In genomic region chr3:88465127-88465526, GRCm38 (mm10) we compare ENCODE assay signal across 26 mouse cellular contexts. TPM values are rescaled to one million over a fixed set of nuclear protein-coding genes. Genes with fewer than 3 reads are reported as not detected.
DNase-seq lines count a peak whose midpoint lies in the region; ATAC-seq and TF ChIP-seq lines count a peak whose summit lies in the region.
"Had no signal": no experiment of that assay in that cellular context is flagged by ENCODE, and none has a peak within 500 bp of the region (broad histone marks: within the 10 kb centered on the region; RNA-seq: fewer than 3 reads in every experiment).

No protein-coding gene starts in this region.

- H3K4me2 ChIP-seq in limb, embryonic 13.5 days (replicated peaks): no peak overlapping the region
- H3K4me2 ChIP-seq in forebrain, embryonic 11.5 days (ENCODE audit: low read depth, low read length, severe bottlenecking): no peak overlapping the region
- H3K4me2 ChIP-seq in stomach, postnatal 0 days (replicated peaks; ENCODE audit: low read depth): no peak overlapping the region
- H3K4me2 ChIP-seq: embryonic facial prominence, embryonic 15.5 days; forebrain, embryonic 12.5 days; hindbrain, embryonic 12.5 days; lung, embryonic 15.5 days; neural tube, embryonic 15.5 days had no signal

- ATAC-seq in limb, embryonic 13.5 days (ENCODE audit: low FRiP score, low read depth): no peak
- ATAC-seq in megakaryocyte, adult 5-6 weeks (ENCODE audit: poor library complexity, severe bottlenecking): peak; percentile 82
- no peak for ATAC-seq in forebrain, embryonic 11.5 days (replicated peaks; ENCODE audit: low FRiP score)
- no peak for ATAC-seq in stomach, postnatal 0 days (ENCODE audit: low FRiP score, low TSS enrichment)
- ATAC-seq: inflammation-experienced regulatory T-cells, adult 6 months had no signal

- TF ChIP-seq POLR2A in bone marrow, adult 2 months (IDR thresholded peaks at IDR 0.05; ENCODE audit: borderline replicate concordance, control insufficient read depth, low read depth, low read length): no peak

- DNase-seq in limb, embryonic 10.5 days (ENCODE audit: low spot score): no peak
- peak; percentile 92 for DNase-seq in 3T3-L1 (ENCODE audit: low read depth, low spot score)
- no peak for DNase-seq in forebrain, embryonic 11.5 days (ENCODE audit: low spot score)
- DNase-seq in stomach, postnatal 0 days (ENCODE audit: low spot score): no peak
- no peak for DNase-seq in adrenal gland, adult 18-20 months (ENCODE audit: low spot score in 2 of 2)
- DNase-seq: adrenal gland, adult 8-10 months; cerebellum, adult 9-11 months; embryo, embryonic 11 days; gastrocnemius, postnatal 14 days; heart, postnatal 10 days; kidney, adult 9 months; layer of hippocampus, postnatal 36 days; left cerebral cortex, postnatal 4 days; right cerebral cortex, postnatal 4 days; thymus, postnatal 36 days had no signal

- WGBS in limb, embryonic 13.5 days: 86% methylated on average over 2 of the region's 2 CpGs
- WGBS in limb, embryonic 10.5 days: 79% methylated on average over 2 of the region's 2 CpGs
- WGBS in bone marrow, adult 2 months: 39% methylated on average over 2 of the region's 2 CpGs
- 84% methylated on average over 2 of the region's 2 CpGs for WGBS in forebrain, embryonic 11.5 days
- 68% methylated on average over 2 of the region's 2 CpGs for WGBS in stomach, postnatal 0 days

- H3K27me3 ChIP-seq in limb, embryonic 13.5 days: 0 out of 2 replicates have a peak, but pooled peaks cover 6% of the 10 kb centered on the region
- H3K27me3 ChIP-seq in limb, embryonic 10.5 days (ENCODE audit: low read depth, poor library complexity, severe bottlenecking): peaks cover 21% of the 10 kb centered on the region
- no peaks in the 10 kb centered on the region for H3K27me3 ChIP-seq in forebrain, embryonic 11.5 days (ENCODE audit: control insufficient read depth, insufficient read depth, low read length)
- no peaks in the 10 kb centered on the region for H3K27me3 ChIP-seq in stomach, postnatal 0 days (ENCODE audit: control insufficient read depth, insufficient read depth, low read length)
- H3K27me3 ChIP-seq: embryonic facial prominence, embryonic 15.5 days had no signal

- H3K4me3 ChIP-seq in limb, embryonic 13.5 days: no peak overlapping the region
- H3K4me3 ChIP-seq in limb, embryonic 10.5 days: no peak overlapping the region
- no peak overlapping the region for H3K4me3 ChIP-seq in bone marrow, adult 2 months (replicated peaks; ENCODE audit: control insufficient read depth, low read depth, low read length)
- no peak overlapping the region for H3K4me3 ChIP-seq in forebrain, embryonic 11.5 days (ENCODE audit: low read depth, low read length)
- no peak overlapping the region for H3K4me3 ChIP-seq in stomach, postnatal 0 days (ENCODE audit: low read depth, low read length)
- H3K4me3 ChIP-seq: embryonic facial prominence, embryonic 15.5 days; forebrain, embryonic 12.5 days; heart, embryonic 10.5 days; hindbrain, embryonic 12.5 days; lung, embryonic 15.5 days; midbrain, embryonic 10.5 days; neural tube, embryonic 15.5 days had no signal

- H3K36me3 ChIP-seq in limb, embryonic 13.5 days: no peaks in the 10 kb centered on the region
- H3K36me3 ChIP-seq in limb, embryonic 10.5 days: no peaks in the 10 kb centered on the region
- H3K36me3 ChIP-seq in forebrain, embryonic 11.5 days (ENCODE audit: control insufficient read depth, insufficient read depth, low read length): no peaks in the 10 kb centered on the region
- H3K36me3 ChIP-seq in stomach, postnatal 0 days (ENCODE audit: control insufficient read depth, insufficient read depth, low read length): no peaks in the 10 kb centered on the region
- H3K36me3 ChIP-seq: embryonic facial prominence, embryonic 15.5 days; forebrain, embryonic 12.5 days; heart, embryonic 10.5 days; hindbrain, embryonic 12.5 days; lung, embryonic 15.5 days; midbrain, embryonic 10.5 days; neural tube, embryonic 15.5 days had no signal

- TF ChIP-seq CTCF in bone marrow, adult 2 months (IDR thresholded peaks at IDR 0.05; ENCODE audit: control insufficient read depth, insufficient read depth, low read length): no peak
- no peak for TF ChIP-seq CTCF in stomach, postnatal 0 days (IDR thresholded peaks at IDR 0.05; ENCODE audit: low read depth)

- peak overlapping the region; percentile 25; the same call in 1 of the 2 replicates for H3K9ac ChIP-seq in limb, embryonic 13.5 days
- no peak overlapping the region for H3K9ac ChIP-seq in forebrain, embryonic 11.5 days (ENCODE audit: low read length)
- H3K9ac ChIP-seq in stomach, postnatal 0 days (ENCODE audit: low read length): no peak overlapping the region
- H3K9ac ChIP-seq: embryonic facial prominence, embryonic 15.5 days; forebrain, embryonic 12.5 days; hindbrain, embryonic 12.5 days; lung, embryonic 15.5 days; neural tube, embryonic 15.5 days had no signal

- no peak overlapping the region for H3K27ac ChIP-seq in limb, embryonic 13.5 days
- H3K27ac ChIP-seq in limb, embryonic 10.5 days: no peak overlapping the region
- H3K27ac ChIP-seq in bone marrow, adult 2 months (ENCODE audit: control insufficient read depth, insufficient read depth, low read depth, low read length, poor library complexity): peak overlapping the region; percentile 83
- H3K27ac ChIP-seq in forebrain, embryonic 11.5 days (ENCODE audit: low read depth, low read length): no peak overlapping the region
- no peak overlapping the region for H3K27ac ChIP-seq in stomach, postnatal 0 days (replicated peaks)
- H3K27ac ChIP-seq: embryonic facial prominence, embryonic 15.5 days; forebrain, embryonic 12.5 days; heart, embryonic 10.5 days; hindbrain, embryonic 12.5 days; lung, embryonic 15.5 days; midbrain, embryonic 10.5 days; neural tube, embryonic 15.5 days had no signal

- no peak for TF ChIP-seq EP300 in stomach, postnatal 0 days (optimal IDR thresholded peaks at IDR 0.05)

- H3K9me3 ChIP-seq in limb, embryonic 13.5 days: 0 out of 2 replicates have a peak, but pooled peaks cover 8% of the 10 kb centered on the region
- H3K9me3 ChIP-seq in limb, embryonic 10.5 days (replicated peaks): no peaks in the 10 kb centered on the region
- H3K9me3 ChIP-seq in forebrain, embryonic 11.5 days (ENCODE audit: control insufficient read depth, low read length): no peaks in the 10 kb centered on the region
- H3K9me3 ChIP-seq in stomach, postnatal 0 days (ENCODE audit: control insufficient read depth, low read length): no peaks in the 10 kb centered on the region
- H3K9me3 ChIP-seq: embryonic facial prominence, embryonic 15.5 days; forebrain, embryonic 12.5 days; heart, embryonic 10.5 days; hindbrain, embryonic 12.5 days; lung, embryonic 15.5 days; midbrain, embryonic 10.5 days; neural tube, embryonic 15.5 days had no signal

- H3K4me1 ChIP-seq in limb, embryonic 13.5 days: peaks cover 16% of the 10 kb centered on the region
- H3K4me1 ChIP-seq in limb, embryonic 10.5 days: peaks cover 16% of the 10 kb centered on the region
- H3K4me1 ChIP-seq in bone marrow, adult 2 months (ENCODE audit: control insufficient read depth, insufficient read depth, low read length): peaks cover 6% of the 10 kb centered on the region
- no peaks in the 10 kb centered on the region for H3K4me1 ChIP-seq in forebrain, embryonic 11.5 days (replicated peaks; ENCODE audit: control insufficient read depth, insufficient read depth, low read length)
- H3K4me1 ChIP-seq in stomach, postnatal 0 days (replicated peaks; ENCODE audit: control insufficient read depth, insufficient read depth): no peaks in the 10 kb centered on the region

RNA-seq across cellular contexts. Expression of gene Sema4a, which starts 4.1 kb away (rescaled TPM):
- 7.9 and 9.9 TPM in 2 replicates for polyA plus RNA-seq in limb, embryonic 13.5 days (2015; fragmentation: Nextera tagmentation; extraction: Ambion mirVana)
- 4.7 and 6.7 TPM in 2 replicates for polyA plus RNA-seq in limb, embryonic 10.5 days (2016; fragmentation: Nextera tagmentation; extraction: Ambion mirVana)
- 43.9 and 131 TPM in 2 replicates for polyA plus RNA-seq in bone marrow, adult 2 months (2011; ENCODE audit: insufficient read depth, insufficient read length, low replicate concordance, missing spikeins)
- 171 and 181 TPM in 2 replicates for total RNA-seq in megakaryocyte, adult 5-6 weeks (2015)
- 164 and 167 TPM in 2 replicates for total RNA-seq in megakaryocyte, adult 5-6 weeks (2017)
- 9.3 and 10.3 TPM in 2 replicates for polyA plus RNA-seq in forebrain, embryonic 11.5 days (2014; fragmentation: Nextera tagmentation; extraction: Ambion mirVana)
- polyA plus RNA-seq in stomach, postnatal 0 days (2015; fragmentation: Nextera tagmentation; extraction: Ambion mirVana): 27.9 and 32.7 TPM in 2 replicates
- 10 to 100 TPM; 12.6 to 23.6 TPM for total RNA-seq in adrenal gland, adult 18-20 months (2021)

RNA-seq across cellular contexts. Expression of gene Slc25a44, which starts 40.2 kb away (rescaled TPM):
- polyA plus RNA-seq in limb, embryonic 13.5 days (2015; fragmentation: Nextera tagmentation; extraction: Ambion mirVana): 17.3 and 18.3 TPM in 2 replicates
- 16.7 and 18.0 TPM in 2 replicates for polyA plus RNA-seq in limb, embryonic 10.5 days (2016; fragmentation: Nextera tagmentation; extraction: Ambion mirVana)
- 15.7 and 17.4 TPM in 2 replicates for polyA plus RNA-seq in bone marrow, adult 2 months (2011; ENCODE audit: insufficient read depth, insufficient read length, low replicate concordance, missing spikeins)
- total RNA-seq in megakaryocyte, adult 5-6 weeks (2015): 11.4 and 11.6 TPM in 2 replicates
- total RNA-seq in megakaryocyte, adult 5-6 weeks (2017): 17.4 and 18.7 TPM in 2 replicates
- polyA plus RNA-seq in forebrain, embryonic 11.5 days (2014; fragmentation: Nextera tagmentation; extraction: Ambion mirVana): 22.6 and 23.1 TPM in 2 replicates
- 9.7 and 9.8 TPM in 2 replicates for polyA plus RNA-seq in stomach, postnatal 0 days (2015; fragmentation: Nextera tagmentation; extraction: Ambion mirVana)
- total RNA-seq in adrenal gland, adult 18-20 months (2021): 10 to 100 TPM; 56.0 to 66.6 TPM

RNA-seq across cellular contexts. Expression of gene Lmna, which starts 44.6 kb away (rescaled TPM):
- 174 and 183 TPM in 2 replicates for polyA plus RNA-seq in limb, embryonic 13.5 days (2015; fragmentation: Nextera tagmentation; extraction: Ambion mirVana)
- polyA plus RNA-seq in limb, embryonic 10.5 days (2016; fragmentation: Nextera tagmentation; extraction: Ambion mirVana): 9.2 and 14.5 TPM in 2 replicates
- 58.9 and 69.6 TPM in 2 replicates for polyA plus RNA-seq in bone marrow, adult 2 months (2011; ENCODE audit: insufficient read depth, insufficient read length, low replicate concordance, missing spikeins)
- total RNA-seq in megakaryocyte, adult 5-6 weeks (2015): 1.5 and 1.9 TPM in 2 replicates
- 2.5 and 4.5 TPM in 2 replicates for total RNA-seq in megakaryocyte, adult 5-6 weeks (2017)
- polyA plus RNA-seq in forebrain, embryonic 11.5 days (2014; fragmentation: Nextera tagmentation; extraction: Ambion mirVana): 19.4 and 20.4 TPM in 2 replicates
- polyA plus RNA-seq in stomach, postnatal 0 days (2015; fragmentation: Nextera tagmentation; extraction: Ambion mirVana): 250 and 267 TPM in 2 replicates
- total RNA-seq in adrenal gland, adult 18-20 months (2021): 100 to 1,000 TPM; 106 to 137 TPM

RNA-seq across cellular contexts. Expression of gene Pmf1, which starts 55.0 kb away (rescaled TPM):
- polyA plus RNA-seq in limb, embryonic 13.5 days (2015; fragmentation: Nextera tagmentation; extraction: Ambion mirVana): 125 and 127 TPM in 2 replicates
- polyA plus RNA-seq in limb, embryonic 10.5 days (2016; fragmentation: Nextera tagmentation; extraction: Ambion mirVana): 197 and 220 TPM in 2 replicates
- polyA plus RNA-seq in bone marrow, adult 2 months (2011; ENCODE audit: insufficient read depth, insufficient read length, low replicate concordance, missing spikeins): 60.1 and 67.5 TPM in 2 replicates
- total RNA-seq in megakaryocyte, adult 5-6 weeks (2015): 115 and 131 TPM in 2 replicates
- 78.5 and 81.9 TPM in 2 replicates for total RNA-seq in megakaryocyte, adult 5-6 weeks (2017)
- 141 and 158 TPM in 2 replicates for polyA plus RNA-seq in forebrain, embryonic 11.5 days (2014; fragmentation: Nextera tagmentation; extraction: Ambion mirVana)
- 55.6 and 58.1 TPM in 2 replicates for polyA plus RNA-seq in stomach, postnatal 0 days (2015; fragmentation: Nextera tagmentation; extraction: Ambion mirVana)
- 10 to 100 TPM; 26.5 to 35.5 TPM for total RNA-seq in adrenal gland, adult 18-20 months (2021)
